26 mouse cellular contexts compared by ENCODE assay signal in the genomic region with DNA sequence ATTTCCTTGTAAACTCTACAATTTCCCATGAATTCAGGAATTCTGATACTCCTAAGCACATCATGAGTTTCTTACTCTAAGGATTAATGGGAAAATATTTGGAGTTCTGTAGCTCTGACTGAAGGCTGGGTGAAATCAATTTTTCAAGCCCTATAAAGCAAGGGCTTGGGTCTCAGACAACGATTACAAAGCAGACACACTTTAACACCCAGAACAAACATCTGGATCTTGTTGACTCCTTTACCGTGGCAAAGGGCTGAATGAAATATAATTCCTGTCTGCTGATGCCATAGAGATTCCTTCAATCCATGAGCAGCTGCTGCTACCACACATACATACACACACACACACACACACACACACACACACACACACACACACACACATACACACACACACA.
A peak's percentile ranks its signal among the peaks of the same experiment; 100 is the strongest.
DNase-seq lines count a peak whose midpoint lies in the region; ATAC-seq and TF ChIP-seq lines count a peak whose summit lies in the region.
"Had no signal": no experiment of that assay in that cellular context is flagged by ENCODE, and none has a peak within 500 bp of the region (broad histone marks: within the 10 kb centered on the region; RNA-seq: fewer than 3 reads in every experiment).

No protein-coding gene starts in this region.

- no peaks in the 10 kb centered on the region for H3K9me3 ChIP-seq in hindbrain, embryonic 11.5 days (ENCODE audit: control insufficient read depth, low read length)
- no peaks in the 10 kb centered on the region for H3K9me3 ChIP-seq in hindbrain, embryonic 10.5 days
- no peaks in the 10 kb centered on the region for H3K9me3 ChIP-seq in embryonic facial prominence, embryonic 11.5 days (replicated peaks; ENCODE audit: control insufficient read depth, low read length)
- no peaks in the 10 kb centered on the region for H3K9me3 ChIP-seq in intestine, postnatal 0 days (ENCODE audit: control insufficient read depth)
- H3K9me3 ChIP-seq: embryonic facial prominence, embryonic 12.5 days; forebrain, embryonic 15.5 days; hindbrain, embryonic 12.5 days; neural tube, embryonic 15.5 days had no signal

- no peak overlapping the region for H3K9ac ChIP-seq in hindbrain, embryonic 11.5 days (ENCODE audit: low read depth, low read length)
- no peak overlapping the region for H3K9ac ChIP-seq in embryonic facial prominence, embryonic 11.5 days (replicated peaks; ENCODE audit: low read length)
- no peak overlapping the region for H3K9ac ChIP-seq in intestine, postnatal 0 days (ENCODE audit: low read depth, low read length)
- H3K9ac ChIP-seq: embryonic facial prominence, embryonic 12.5 days; forebrain, embryonic 15.5 days; hindbrain, embryonic 12.5 days; neural tube, embryonic 15.5 days had no signal

- WGBS in hindbrain, embryonic 11.5 days = 41% methylated on average over 2 of the region's 2 CpGs
- 37% methylated on average over 2 of the region's 2 CpGs for WGBS in hindbrain, embryonic 10.5 days
- 20% methylated on average over 2 of the region's 2 CpGs for WGBS in embryonic facial prominence, embryonic 11.5 days
- WGBS in intestine, postnatal 0 days = 33% methylated on average over 2 of the region's 2 CpGs
- WGBS in cerebellum, adult 2 months = 29% methylated on average over 2 of the region's 2 CpGs

- no peaks in the 10 kb centered on the region for H3K27me3 ChIP-seq in hindbrain, embryonic 11.5 days (ENCODE audit: control insufficient read depth, insufficient read depth, low read length)
- no peaks in the 10 kb centered on the region for H3K27me3 ChIP-seq in hindbrain, embryonic 10.5 days (ENCODE audit: insufficient read depth, poor library complexity, severe bottlenecking)
- H3K27me3 ChIP-seq in embryonic facial prominence, embryonic 11.5 days (ENCODE audit: control insufficient read depth, insufficient read depth, low read length) = no peaks in the 10 kb centered on the region
- no peaks in the 10 kb centered on the region for H3K27me3 ChIP-seq in intestine, postnatal 0 days (replicated peaks; ENCODE audit: control insufficient read depth, insufficient read depth, low read length)
- H3K27me3 ChIP-seq in cerebellum, adult 2 months (ENCODE audit: control insufficient read depth, insufficient read depth, low read length) = no peaks in the 10 kb centered on the region
- H3K27me3 ChIP-seq: embryonic facial prominence, embryonic 12.5 days; forebrain, embryonic 15.5 days; hindbrain, embryonic 12.5 days; neural tube, embryonic 15.5 days had no signal

- no peaks in the 10 kb centered on the region for H3K36me3 ChIP-seq in hindbrain, embryonic 11.5 days (ENCODE audit: control insufficient read depth, insufficient read depth, low read length)
- no peaks in the 10 kb centered on the region for H3K36me3 ChIP-seq in hindbrain, embryonic 10.5 days
- no peaks in the 10 kb centered on the region for H3K36me3 ChIP-seq in embryonic facial prominence, embryonic 11.5 days (replicated peaks; ENCODE audit: control insufficient read depth, insufficient read depth, low read depth, low read length)
- H3K36me3 ChIP-seq in intestine, postnatal 0 days (ENCODE audit: control insufficient read depth, insufficient read depth) = no peaks in the 10 kb centered on the region
- H3K36me3 ChIP-seq: embryonic facial prominence, embryonic 12.5 days; forebrain, embryonic 15.5 days; hindbrain, embryonic 12.5 days; neural tube, embryonic 15.5 days had no signal

- H3K4me1 ChIP-seq in hindbrain, embryonic 11.5 days (replicated peaks; ENCODE audit: control insufficient read depth, insufficient read depth, low read length) = no peaks in the 10 kb centered on the region
- H3K4me1 ChIP-seq in hindbrain, embryonic 10.5 days (replicated peaks) = no peaks in the 10 kb centered on the region
- no peaks in the 10 kb centered on the region for H3K4me1 ChIP-seq in embryonic facial prominence, embryonic 11.5 days (ENCODE audit: control insufficient read depth, insufficient read depth, low read length)
- no peaks in the 10 kb centered on the region for H3K4me1 ChIP-seq in intestine, postnatal 0 days (replicated peaks; ENCODE audit: control insufficient read depth, insufficient read depth, low read length)
- H3K4me1 ChIP-seq in cerebellum, adult 2 months (ENCODE audit: control insufficient read depth, insufficient read depth, low read length) = no peaks in the 10 kb centered on the region
- H3K4me1 ChIP-seq: forebrain, embryonic 15.5 days; hindbrain, embryonic 12.5 days; neural tube, embryonic 15.5 days had no signal

- no peak for ATAC-seq in hindbrain, embryonic 11.5 days (ENCODE audit: low FRiP score)
- peak; percentile 65; the same call in 1 of the 2 replicates for ATAC-seq in embryonic facial prominence, embryonic 11.5 days (replicated peaks; ENCODE audit: insufficient number of reproducible peaks, low FRiP score, low TSS enrichment, low read depth)
- no peak for ATAC-seq in intestine, postnatal 0 days
- ATAC-seq: CD4-positive, CD25-positive, alpha-beta regulatory T cell, adult 4 months; forebrain, embryonic 15.5 days had no signal

- peak; percentile 7 for DNase-seq in hindbrain, embryonic 11.5 days (ENCODE audit: low spot score)
- DNase-seq in hindbrain, embryonic 10.5 days (ENCODE audit: low spot score) = no peak
- DNase-seq in embryonic facial prominence, embryonic 11.5 days (ENCODE audit: low spot score) = peak; percentile 82
- peak; percentile 47 for DNase-seq in hindlimb bud, embryonic 11.5 days (ENCODE audit: extremely low spot score, low read depth, low spot score)
- peak; percentile 70 for DNase-seq in mesoderm, embryonic 11.5 days (ENCODE audit: low read depth, low spot score)
- no peak for DNase-seq in kidney, adult 8-10 months
- no peak for DNase-seq in cerebellum, adult 2 months
- DNase-seq: adrenal gland, postnatal 36 days; cerebellum, postnatal 10 days; gastrocnemius, postnatal 10 days; heart, adult 11 months; heart, postnatal 10 days; kidney, adult 18-20 months; kidney, postnatal 14 days; layer of hippocampus, postnatal 36 days; lung, postnatal 4 days had no signal

- no peak overlapping the region for H3K4me2 ChIP-seq in hindbrain, embryonic 11.5 days (replicated peaks; ENCODE audit: low read depth, low read length)
- no peak overlapping the region for H3K4me2 ChIP-seq in embryonic facial prominence, embryonic 11.5 days (ENCODE audit: low read depth, low read length)
- H3K4me2 ChIP-seq in intestine, postnatal 0 days (replicated peaks; ENCODE audit: low read depth) = no peak overlapping the region
- H3K4me2 ChIP-seq: embryonic facial prominence, embryonic 12.5 days; forebrain, embryonic 15.5 days; heart, embryonic 11.5 days; hindbrain, embryonic 12.5 days; midbrain, embryonic 11.5 days; neural tube, embryonic 15.5 days had no signal

- no peak overlapping the region for H3K4me3 ChIP-seq in hindbrain, embryonic 11.5 days (ENCODE audit: low read depth, low read length)
- no peak overlapping the region for H3K4me3 ChIP-seq in hindbrain, embryonic 10.5 days
- H3K4me3 ChIP-seq in embryonic facial prominence, embryonic 11.5 days (ENCODE audit: low read depth, low read length) = no peak overlapping the region
- no peak overlapping the region for H3K4me3 ChIP-seq in intestine, postnatal 0 days (ENCODE audit: low read depth, low read length)
- no peak overlapping the region for H3K4me3 ChIP-seq in cerebellum, adult 2 months (replicated peaks; ENCODE audit: insufficient read depth, low read depth, low read length)
- H3K4me3 ChIP-seq: embryonic facial prominence, embryonic 12.5 days; forebrain, embryonic 15.5 days; hindbrain, embryonic 12.5 days; layer of hippocampus, adult 2 months; neural tube, embryonic 15.5 days had no signal

- no peak overlapping the region for H3K27ac ChIP-seq in hindbrain, embryonic 11.5 days (ENCODE audit: low read depth, low read length)
- no peak overlapping the region for H3K27ac ChIP-seq in hindbrain, embryonic 10.5 days
- H3K27ac ChIP-seq in embryonic facial prominence, embryonic 11.5 days (replicated peaks; ENCODE audit: low read depth, low read length) = no peak overlapping the region
- H3K27ac ChIP-seq in intestine, postnatal 0 days (ENCODE audit: low read depth, low read length) = no peak overlapping the region
- H3K27ac ChIP-seq in cerebellum, adult 2 months (ENCODE audit: insufficient read depth, low read length) = no peak overlapping the region
- H3K27ac ChIP-seq: embryonic facial prominence, embryonic 12.5 days; forebrain, embryonic 15.5 days; hindbrain, embryonic 12.5 days; layer of hippocampus, adult 2 months; neural tube, embryonic 15.5 days; stomach, postnatal 0 days had no signal

- TF ChIP-seq POLR2A in cerebellum, adult 2 months (IDR thresholded peaks at IDR 0.05; ENCODE audit: borderline replicate concordance, insufficient read depth, low read length) = no peak

- no peak for TF ChIP-seq CTCF in intestine, postnatal 0 days (IDR thresholded peaks at IDR 0.05; ENCODE audit: low read depth)
- no peak for TF ChIP-seq CTCF in cerebellum, adult 2 months (IDR thresholded peaks at IDR 0.05; ENCODE audit: borderline replicate concordance, insufficient read depth, low read depth, low read length)

Comparison
In these comparisons a context has a peak if more than half of its experiments do, and no peak if none do; other contexts are left out.
1. DNase-seq: peak in hindbrain, embryonic 11.5 days (single experiment), embryonic facial prominence, embryonic 11.5 days (single experiment), hindlimb bud, embryonic 11.5 days (single experiment) and mesoderm, embryonic 11.5 days (single experiment); none in hindbrain, embryonic 10.5 days (single experiment), kidney, adult 8-10 months (0 of 2) and cerebellum, adult 2 months (0 of 2).